Mouse (Mus musculus): ENCODE data around the gene Crybg1.

DNA sequence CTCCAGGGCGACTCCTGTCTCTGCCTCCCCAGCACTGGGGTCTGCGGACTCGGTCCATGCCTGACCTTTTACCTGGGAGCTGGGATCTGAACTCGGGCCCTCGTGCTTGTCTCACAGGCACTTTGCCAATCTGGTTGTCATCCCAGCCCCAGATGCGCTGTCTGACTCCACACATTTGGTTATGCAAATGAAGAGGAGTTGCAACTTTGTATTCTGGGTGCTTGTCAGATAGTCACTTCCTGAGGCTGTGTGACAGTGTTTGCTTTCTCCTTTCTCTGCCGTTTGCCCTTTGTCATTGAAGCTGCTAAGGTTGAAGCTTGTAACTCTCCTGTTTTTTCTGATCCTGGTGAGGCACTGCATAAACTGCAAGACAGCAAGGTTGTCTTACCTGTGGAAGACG, 220.9 kb downstream of the Crybg1 start:
- no peak for TF ChIP-seq CTCF (IDR thresholded peaks at IDR 0.05; ENCODE audit: low read depth, low read length)
- TF ChIP-seq POLR2A (IDR thresholded peaks at IDR 0.05; ENCODE audit: borderline replicate concordance, low read depth, low read length), result no peak
